Mouse (Mus musculus) forebrain, embryonic 16.5 days (tissue): ENCODE results near the gene Rbm25. TPM values are rescaled to one million over a fixed set of nuclear protein-coding genes. Genes with fewer than 3 reads are reported as not detected.
"Not testable (repeated sequence)": the region's sequence is repeated elsewhere in the genome, so short reads cannot be mapped to it uniquely, and the experiment has no call there.

ENCODE experiments used
- ATAC-seq: fragments of 200-750 bp; cut with Nextera tagmentation; 2 replicates; pipeline ENCODE4 v1.8.0; 2017; ENCODE audit warnings: mild to moderate bottlenecking, moderate library complexity
- H3K27ac ChIP-seq: fragments of 300-500 bp; sonication (generic); 2 replicates; pipeline ENCODE4 v1.5.1; 2014; ENCODE audit warnings: low read length, control low read depth
- H3K27me3 ChIP-seq: fragments of 300-500 bp; sonication (generic); replicated peaks from 2 replicates; pipeline ENCODE4 v1.6.1; 2014; ENCODE audit warnings: low read length; ENCODE audit not compliant: control insufficient read depth, insufficient read depth
- H3K36me3 ChIP-seq: fragments of 300-500 bp; sonication (generic); 2 replicates; pipeline ENCODE4 v1.6.1; 2014; ENCODE audit not compliant: control insufficient read depth, insufficient read depth
- H3K4me1 ChIP-seq: fragments of 300-500 bp; sonication (generic); replicated peaks from 2 replicates; pipeline ENCODE4 v1.6.1; 2014; ENCODE audit warnings: low read length; ENCODE audit not compliant: control insufficient read depth, insufficient read depth
- H3K4me2 ChIP-seq: fragments of 300-500 bp; sonication (generic); 2 replicates; pipeline ENCODE4 v1.6.1; 2014; ENCODE audit warnings: mild to moderate bottlenecking, low read length, control low read depth
- H3K4me3 ChIP-seq: fragments of 300-500 bp; sonication (generic); replicated peaks from 2 replicates; pipeline ENCODE4 v1.5.1; 2014; ENCODE audit warnings: mild to moderate bottlenecking, low read length, control low read depth
- H3K9ac ChIP-seq: fragments of 300-500 bp; sonication (generic); replicated peaks from 2 replicates; pipeline ENCODE4 v1.6.1; 2014; ENCODE audit warnings: low read depth, low read length, control low read depth
- H3K9me3 ChIP-seq: fragments of 300-500 bp; sonication (generic); 2 replicates; pipeline ENCODE4 v1.6.1; 2016; ENCODE audit warnings: low read length; ENCODE audit not compliant: control insufficient read depth
- WGBS: fragments of 180-500 bp; shearing (Covaris S2); extraction: QIAGEN DNeasy Blood & Tissue Kit; methylation state at CpG from one replicate; pipeline ENCODE4 v1.1.7; 2014; 5-methylcytosine and 5-hydroxymethylcytosine counted together
- polyA plus RNA-seq: library from polyadenylated mRNA; unstranded; fragments of >200 nt; fragmentation: Nextera tagmentation; extraction: Ambion mirVana; gene quantifications from 2 replicates; pipeline ENCODE4 v1.2.1, GENCODE M21; 2015

Rbm25 gene
- 271 and 316 TPM in 2 replicates for polyA plus RNA-seq

- H3K36me3 ChIP-seq, H3K27me3 ChIP-seq, H3K9me3 ChIP-seq, ATAC-seq, H3K4me1 ChIP-seq: not testable (repeated sequence)
- peak within 1 kb of the TSS; percentile 100 for H3K4me3 ChIP-seq
- WGBS = no CpG with 5 or more reads among the region's 5 CpGs
- H3K4me2 ChIP-seq = peak within 1 kb of the TSS; percentile 77
- peak within 1 kb of the TSS; percentile 70 for H3K9ac ChIP-seq
- peak within 1 kb of the TSS; percentile 96 for H3K27ac ChIP-seq
These were observed at the start of gene Rbm25 for GRCm38 (mm10) chr12:83630936-83631335. TSS of gene Rbm25 (plus strand) at chr12:83631236.

GRCm38 (mm10) chr12:83582106-83582505, 48.9 kb upstream of the Rbm25 start:
- Histone ChIP-seq H3K4me2 (no peak overlapping the region), H3K9ac (no peak overlapping the region), H3K27ac (no peak overlapping the region), H3K36me3 (peaks cover 8% of the 10 kb centered on the region), H3K9me3 (no peaks in the 10 kb centered on the region), H3K27me3 (no peaks in the 10 kb centered on the region), H3K4me3 (no peak overlapping the region), H3K4me1 (peaks cover 5% of the 10 kb centered on the region; the same call in 1 of the 2 replicates)
- 85% methylated on average over 4 of the region's 4 CpGs for WGBS
- no peak for ATAC-seq

GRCm38 (mm10) chr12:83582747-83583146, 48.3 kb upstream of the Rbm25 start:
- Histone ChIP-seq H3K9ac (no peak overlapping the region), H3K36me3 (peaks cover 11% of the 10 kb centered on the region), H3K27ac (no peak overlapping the region), H3K4me3 (no peak overlapping the region), H3K27me3 (no peaks in the 10 kb centered on the region), H3K4me1 (peaks cover 5% of the 10 kb centered on the region; the same call in 1 of the 2 replicates), H3K4me2 (no peak overlapping the region), H3K9me3 (no peaks in the 10 kb centered on the region)
- no peak for ATAC-seq
- 84% methylated on average over 4 of the region's 4 CpGs for WGBS

- H3K36me3 ChIP-seq = peaks cover 30% of the 10 kb centered on the region
- H3K4me2 ChIP-seq = no peak overlapping the region
- WGBS = 97% methylated on average over 5 of the region's 5 CpGs
- no peak overlapping the region for H3K4me3 ChIP-seq
- no peak overlapping the region for H3K27ac ChIP-seq
- H3K9me3 ChIP-seq = no peaks in the 10 kb centered on the region
- no peaks in the 10 kb centered on the region for H3K27me3 ChIP-seq
- no peaks in the 10 kb centered on the region for H3K4me1 ChIP-seq
- ATAC-seq = no peak
- no peak overlapping the region for H3K9ac ChIP-seq
These were observed 44.4 kb upstream of the Rbm25 start for GRCm38 (mm10) chr12:83586628-83587027.

- Histone ChIP-seq H3K4me1 (peaks cover 36% of the 10 kb centered on the region), H3K9me3 (no peaks in the 10 kb centered on the region), H3K4me2 (no peak overlapping the region), H3K27me3 (no peaks in the 10 kb centered on the region), H3K9ac (no peak overlapping the region), H3K4me3 (no peak overlapping the region), H3K27ac (no peak overlapping the region), H3K36me3 (peaks cover 42% of the 10 kb centered on the region)
- WGBS = 92% methylated on average over 8 of the region's 8 CpGs
- ATAC-seq = no peak
These were observed 39.1 kb upstream of the Rbm25 start for GRCm38 (mm10) chr12:83591754-83592501.

- no peak overlapping the region for H3K4me2 ChIP-seq
- H3K9ac ChIP-seq = no peak overlapping the region
- H3K27ac ChIP-seq = no peak overlapping the region
- no peak for ATAC-seq
- H3K36me3 ChIP-seq = peaks cover 29% of the 10 kb centered on the region
- WGBS = 92% methylated on average over 9 of the region's 9 CpGs
- H3K9me3 ChIP-seq = no peaks in the 10 kb centered on the region
- peaks cover 36% of the 10 kb centered on the region for H3K4me1 ChIP-seq
- no peak overlapping the region for H3K4me3 ChIP-seq
- H3K27me3 ChIP-seq = no peaks in the 10 kb centered on the region
These were observed 36.5 kb upstream of the Rbm25 start for GRCm38 (mm10) chr12:83594454-83595040.

- Histone ChIP-seq H3K4me3 (peak overlapping the region; percentile 87), H3K4me1 (peaks cover 36% of the 10 kb centered on the region), H3K4me2 (peak overlapping the region; percentile 92), H3K27me3 (no peaks in the 10 kb centered on the region), H3K27ac (peak overlapping the region; percentile 92), H3K9ac (peak overlapping the region; percentile 97), H3K36me3 (peaks cover 19% of the 10 kb centered on the region), H3K9me3 (no peaks in the 10 kb centered on the region)
- under 1% methylated on average over 20 of the region's 20 CpGs for WGBS
- ATAC-seq = no peak
These were observed 34.7 kb upstream of the Rbm25 start for GRCm38 (mm10) chr12:83596191-83596954.

- Histone ChIP-seq H3K4me3 (peak within 1 kb of the TSS; percentile 87), H3K27me3 (no peaks in the 10 kb centered on the region), H3K4me1 (peaks cover 33% of the 10 kb centered on the region), H3K36me3 (peaks cover 14% of the 10 kb centered on the region), H3K4me2 (peak within 1 kb of the TSS; percentile 92), H3K27ac (peak within 1 kb of the TSS; percentile 92), H3K9me3 (no peaks in the 10 kb centered on the region), H3K9ac (peak within 1 kb of the TSS; percentile 97)
- WGBS = 1% methylated on average over 28 of the region's 28 CpGs
- ATAC-seq = peak; percentile 100
These were observed 34.0 kb upstream of the Rbm25 start, which contains the start of gene Zfyve1 for GRCm38 (mm10) chr12:83597025-83597501. TSS of gene Zfyve1 (minus strand) at chr12:83597222.

- no peak for ATAC-seq
- no peaks in the 10 kb centered on the region for H3K27me3 ChIP-seq
- no peak overlapping the region for H3K4me3 ChIP-seq
- no peaks in the 10 kb centered on the region for H3K9me3 ChIP-seq
- H3K9ac ChIP-seq = no peak overlapping the region
- H3K4me2 ChIP-seq = no peak overlapping the region
- H3K27ac ChIP-seq = no peak overlapping the region
- H3K4me1 ChIP-seq = peaks cover 30% of the 10 kb centered on the region
- 77% methylated on average over 2 of the region's 2 CpGs for WGBS
- peaks cover 11% of the 10 kb centered on the region for H3K36me3 ChIP-seq
These were observed 33.2 kb upstream of the Rbm25 start for GRCm38 (mm10) chr12:83597881-83598280.
